Mouse (Mus musculus): ENCODE data around the gene Cd247. TPM values are rescaled to one million over a fixed set of nuclear protein-coding genes. Genes with fewer than 3 reads are reported as not detected.

Cd247 gene
- polyA plus RNA-seq, 1 experiment from 2014 or later = 1.7 TPM

Other genes starting within 250 kb of the Cd247 start
- gene Mpzl1, start 154.1 kb upstream of the Cd247 start, polyA plus RNA-seq (2014; fragmentation: Nextera tagmentation; extraction: Ambion mirVana) = 128 and 141 TPM in 2 replicates
- gene Rcsd1, start 78.9 kb upstream of the Cd247 start, polyA plus RNA-seq (2014; fragmentation: Nextera tagmentation; extraction: Ambion mirVana) = 6.4 and 7.2 TPM in 2 replicates
- gene Creg1, start 24.9 kb upstream of the Cd247 start, polyA plus RNA-seq (2014; fragmentation: Nextera tagmentation; extraction: Ambion mirVana) = 28.9 and 35.3 TPM in 2 replicates
- gene Pou2f1, start 214.0 kb downstream of the Cd247 start, polyA plus RNA-seq (2014; fragmentation: Nextera tagmentation; extraction: Ambion mirVana) = 32.3 and 35.0 TPM in 2 replicates

All from forebrain, embryonic 11.5 days (tissue).